Mouse (Mus musculus): ENCODE measurements around the gene Gpr1.
"Not testable (repeated sequence)": the region's sequence is repeated elsewhere in the genome, so short reads cannot be mapped to it uniquely, and the experiment has no call there.

Gpr1 gene

DNA sequence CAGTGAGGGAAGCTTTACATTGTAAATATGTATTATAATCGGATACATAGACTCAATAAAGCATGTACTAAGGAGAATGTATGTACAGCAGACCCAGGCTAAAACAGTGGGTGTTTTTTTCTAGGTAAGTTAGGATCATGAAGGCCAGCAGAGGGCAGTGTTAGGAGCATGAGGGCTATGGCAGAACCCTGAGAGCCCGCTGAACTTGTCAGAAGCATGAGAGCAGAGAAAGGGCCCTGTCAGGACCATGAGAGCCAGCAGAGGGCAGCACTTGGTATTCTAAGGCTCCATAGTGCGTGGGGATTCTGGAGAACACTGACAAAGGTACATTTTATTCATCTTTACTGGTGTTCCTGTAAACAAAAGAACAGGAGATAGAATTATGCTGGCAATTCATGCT is 33.3 kb downstream of the Gpr1 start:
- DNase-seq (ENCODE audit: low read depth in 2 of 2, low spot score in 2 of 2): peak; percentile 89 to 95

DNA sequence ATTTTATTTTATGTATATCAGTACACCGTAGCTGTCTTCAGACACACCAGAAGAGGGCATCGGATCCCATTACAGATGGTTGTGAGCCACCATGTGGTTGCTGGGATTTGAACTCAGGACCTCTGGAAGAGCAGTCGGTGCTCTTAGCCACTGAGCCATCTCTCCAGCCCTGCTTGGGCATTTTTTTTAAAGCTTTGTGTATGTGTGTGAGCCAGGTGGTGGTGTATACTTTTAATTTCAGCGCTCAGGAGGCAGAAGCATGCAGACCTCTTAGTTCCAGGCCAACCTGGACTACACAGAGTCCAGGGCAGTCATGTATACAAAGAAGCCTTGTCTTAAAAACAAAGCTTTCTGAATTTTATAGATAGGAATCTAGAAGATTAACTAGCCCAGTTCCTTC is 33.8 kb downstream of the Gpr1 start:
- DNase-seq (ENCODE audit: low read depth in 2 of 2, low spot score in 2 of 2): not testable (repeated sequence)

DNA sequence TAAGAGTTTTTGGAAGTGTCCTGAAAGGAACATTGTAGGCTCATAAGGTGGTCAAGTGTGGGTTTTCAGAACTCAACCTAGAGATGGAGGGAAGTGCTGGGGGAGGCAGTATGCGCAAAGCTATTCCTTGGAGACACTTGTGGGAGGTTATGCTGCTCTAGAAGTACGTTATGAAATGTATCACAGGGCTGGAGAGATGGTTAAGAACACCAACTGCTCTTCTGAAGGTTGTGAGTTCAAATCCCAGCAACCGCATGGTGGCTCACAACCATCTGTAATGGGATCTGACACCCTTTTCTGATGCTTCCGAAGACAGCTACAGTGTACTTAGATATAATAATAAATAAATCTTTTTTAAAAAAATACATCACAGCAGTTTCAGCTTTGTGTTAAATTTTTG is 34.2 kb downstream of the Gpr1 start:
- no peak for DNase-seq (ENCODE audit: low read depth in 2 of 2, low spot score in 2 of 2)

DNA sequence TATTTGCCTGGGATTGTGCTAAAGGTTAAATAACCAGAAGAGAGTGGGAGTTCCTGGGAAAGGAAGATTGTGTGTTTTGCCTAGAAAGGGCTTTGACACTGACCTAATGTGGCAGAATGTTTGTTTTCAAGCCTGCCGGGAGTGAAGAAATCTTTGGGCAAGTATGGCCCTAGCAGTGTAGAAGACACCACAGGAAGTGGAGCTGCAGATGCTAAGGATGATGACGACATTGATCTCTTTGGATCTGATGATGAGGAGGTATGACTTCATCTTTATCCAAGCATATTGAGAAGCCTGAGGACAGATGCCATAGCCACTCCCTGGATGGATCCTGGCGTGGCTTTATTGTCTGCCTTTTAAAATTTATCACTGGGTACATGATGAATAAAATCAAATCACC is 36.0 kb downstream of the Gpr1 start:
- no peak for DNase-seq (ENCODE audit: low read depth in 2 of 2, low spot score in 2 of 2)

DNA sequence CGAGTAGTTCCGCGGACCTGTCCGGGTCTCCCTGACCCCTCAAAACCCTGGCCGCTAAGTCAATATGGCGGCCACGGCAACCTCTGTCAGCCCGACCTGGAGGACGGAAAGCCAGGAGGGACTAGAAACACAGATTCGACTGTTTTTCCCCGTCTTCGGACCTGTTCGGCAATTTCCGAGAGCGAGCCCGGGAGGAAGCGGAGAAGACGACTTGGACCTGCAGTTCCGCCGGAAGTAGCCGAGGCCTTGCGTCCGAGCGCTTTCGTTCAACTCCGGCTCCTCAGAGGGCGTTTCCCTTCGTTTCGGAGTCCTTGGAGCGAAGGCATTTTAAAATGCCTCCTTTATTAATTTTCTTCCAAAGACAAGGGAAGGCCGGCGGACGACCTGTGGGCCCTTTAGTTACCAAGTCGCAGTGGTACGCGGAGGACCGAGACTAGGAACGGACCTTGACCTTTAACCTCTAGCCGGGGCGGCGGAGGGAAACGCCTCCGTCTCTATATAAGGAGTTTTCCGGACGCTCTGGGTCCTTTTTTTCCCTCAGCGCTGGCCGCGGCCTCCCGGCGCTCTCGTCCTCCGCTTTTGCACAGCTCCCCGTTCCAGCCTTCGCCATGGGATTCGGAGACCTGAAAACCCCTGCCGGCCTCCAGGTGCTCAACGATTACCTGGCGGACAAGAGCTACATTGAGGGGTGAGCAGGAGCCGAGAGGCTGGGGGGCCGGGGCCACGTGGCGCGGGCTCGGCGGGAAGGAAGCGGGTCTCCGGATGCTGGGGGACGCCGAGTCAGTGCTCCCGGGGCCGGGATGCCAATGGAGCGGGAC is 37.5 kb downstream of the Gpr1 start, which contains the start of the genes Eef1b2 and Ndufs1:
Eef1b2 (plus strand) TSS at position 222 of the 818 bp plus-strand sequence.
Ndufs1 (minus strand) TSS at position 230 of the 818 bp plus-strand sequence.
- DNase-seq (ENCODE audit: low read depth in 2 of 2, low spot score in 2 of 2): peak; percentile 94 to 98

DNA sequence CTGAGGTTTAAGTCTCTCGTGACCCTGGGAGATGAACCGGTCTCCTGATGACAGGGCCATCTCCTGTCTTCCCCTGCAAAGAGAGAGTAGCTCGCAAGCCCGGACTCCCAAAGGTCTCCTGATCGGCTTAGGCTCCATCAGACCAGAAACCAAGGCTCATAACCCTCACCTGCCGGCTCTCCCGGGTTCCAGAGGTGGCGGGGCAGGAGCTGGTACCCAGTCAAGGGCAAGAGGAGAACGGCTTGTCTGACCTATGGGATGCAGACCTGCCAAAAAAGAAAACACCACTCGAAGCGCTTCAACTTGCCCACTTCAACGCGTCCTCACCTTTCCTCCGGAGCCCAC is 38.1 kb downstream of the Gpr1 start:
- DNase-seq (ENCODE audit: low read depth in 2 of 2, low spot score in 2 of 2): no peak

DNA sequence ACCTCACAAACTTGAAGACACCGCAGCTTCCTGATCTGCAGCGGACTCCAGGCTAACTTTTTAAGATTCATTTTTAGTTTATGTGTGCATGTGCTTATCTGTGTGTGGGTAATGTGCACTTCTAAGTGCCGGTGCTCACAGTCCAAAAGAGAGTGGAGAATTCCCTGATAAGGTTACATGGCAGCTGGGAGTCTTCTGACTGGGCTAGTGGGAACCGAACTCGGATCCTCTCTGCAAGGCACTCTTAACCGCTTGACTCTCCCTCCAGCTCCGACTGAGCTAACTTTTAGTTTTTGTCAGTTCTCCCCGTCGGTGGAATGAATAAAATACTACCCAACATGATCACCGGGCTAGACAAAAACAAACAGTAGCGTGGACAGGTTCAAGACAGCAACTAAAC is 38.5 kb downstream of the Gpr1 start:
- DNase-seq (ENCODE audit: low read depth in 2 of 2, low spot score in 2 of 2): no peak

DNA sequence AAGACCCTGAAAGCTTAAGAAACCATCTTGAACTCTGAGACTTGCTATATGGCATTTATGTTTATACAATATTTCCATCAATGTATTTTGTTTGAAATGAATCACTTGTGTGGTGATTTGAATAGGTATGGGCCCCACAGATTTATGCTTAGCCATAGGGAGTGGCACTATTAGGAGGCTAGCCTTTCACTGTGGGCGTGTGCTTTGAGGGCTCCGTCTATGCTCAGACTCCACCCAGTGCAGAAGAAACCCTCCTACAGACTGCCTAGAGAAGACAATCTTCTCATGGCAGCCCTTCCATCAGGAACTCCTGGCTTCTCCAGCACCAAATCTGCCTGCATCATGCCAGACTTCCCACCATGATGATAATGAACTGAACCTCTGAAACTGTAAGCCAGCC is 45.7 kb downstream of the Gpr1 start:
- DNase-seq (ENCODE audit: low read depth in 2 of 2, low spot score in 2 of 2): no peak

DNA sequence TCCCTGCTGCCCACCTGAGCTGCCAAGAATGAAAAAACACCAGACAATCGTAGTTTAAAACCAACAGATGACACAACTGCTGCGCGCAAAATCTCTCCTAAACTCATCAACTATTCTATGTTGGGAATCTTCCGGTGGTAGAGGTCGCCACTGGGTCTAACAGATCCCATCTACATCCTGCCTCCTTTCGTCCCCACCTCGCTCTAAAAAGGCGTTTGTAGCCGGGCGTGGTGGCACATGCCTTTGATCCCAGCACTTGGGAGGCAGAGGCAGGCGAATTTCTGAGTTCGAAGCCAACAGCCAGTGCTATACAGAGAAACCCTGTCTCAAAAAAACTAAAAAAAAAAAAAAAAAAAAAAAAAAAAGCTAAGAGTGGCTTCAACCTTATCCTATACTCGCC is 74.1 kb downstream of the Gpr1 start:
- DNase-seq (ENCODE audit: low read depth in 2 of 2, low spot score in 2 of 2): no peak

DNA sequence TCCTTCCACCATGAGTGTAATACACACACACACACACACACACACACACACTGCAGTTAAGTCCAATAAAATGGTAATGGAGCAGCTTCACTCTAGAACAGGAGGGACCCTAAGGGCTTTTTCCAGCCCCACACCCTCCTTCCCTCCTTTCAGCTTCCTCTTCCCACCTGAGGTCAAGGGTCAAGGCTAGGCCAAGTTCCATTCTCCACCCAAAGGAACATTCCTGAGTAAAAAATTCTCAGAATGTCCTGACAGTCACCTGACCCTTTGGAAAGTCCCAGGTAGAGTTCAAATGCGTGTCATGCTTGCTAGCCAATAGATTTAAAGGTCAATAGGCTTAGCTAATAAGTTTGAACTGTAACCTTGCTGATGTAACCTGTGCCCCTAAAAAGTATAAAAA is 75.8 kb downstream of the Gpr1 start:
- DNase-seq (ENCODE audit: low read depth in 2 of 2, low spot score in 2 of 2): not testable (repeated sequence)

DNA sequence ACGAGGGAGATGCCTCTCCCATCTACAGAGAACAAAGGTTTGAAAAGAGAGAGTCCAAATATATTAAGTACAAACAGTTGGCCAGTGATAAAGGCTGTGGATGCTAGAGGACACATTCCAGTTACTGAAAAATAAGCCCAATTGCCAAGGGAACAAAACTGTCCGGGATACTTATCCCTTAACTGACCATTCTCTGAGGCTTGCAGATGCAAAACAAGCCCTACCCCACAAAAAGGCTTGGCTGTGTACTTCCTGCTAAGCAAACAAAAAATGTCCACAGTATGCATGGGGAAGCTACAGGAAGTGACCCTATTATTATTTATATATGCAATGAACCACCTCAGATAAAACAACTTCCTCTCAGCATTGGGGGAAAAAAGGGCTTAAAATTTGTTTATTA is 76.4 kb downstream of the Gpr1 start:
- no peak for DNase-seq (ENCODE audit: low read depth in 2 of 2, low spot score in 2 of 2)

DNA sequence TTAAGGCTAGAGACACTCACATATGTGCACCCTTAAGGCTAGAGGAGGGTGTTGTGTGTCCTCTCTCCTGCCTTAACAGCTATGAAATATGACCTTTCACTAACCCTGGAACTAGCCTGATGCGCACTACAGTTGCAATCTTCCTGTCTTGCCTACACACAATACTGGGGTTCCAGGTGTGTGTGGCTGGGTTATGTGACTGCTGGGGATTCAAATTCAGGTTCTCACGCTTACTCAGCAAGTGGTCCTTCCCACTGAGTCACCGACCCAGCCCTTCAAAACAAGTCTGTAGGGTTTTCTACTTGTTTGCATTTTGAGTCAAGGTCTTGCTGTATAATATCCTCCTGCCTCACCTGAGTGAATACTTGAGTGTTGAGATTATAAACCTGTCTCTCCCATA is 79.8 kb downstream of the Gpr1 start:
- no peak for DNase-seq (ENCODE audit: low read depth in 2 of 2, low spot score in 2 of 2)
